Mouse (Mus musculus): Measurements from ENCODE around the gene Sdk2. TPM values are rescaled to one million over a fixed set of nuclear protein-coding genes. Genes with fewer than 3 reads are reported as not detected.

The Sdk2 gene
- total and polyA plus RNA-seq, 3 experiments = 0.22 TPM; not detected in 2

- TF ChIP-seq CTCF (IDR thresholded peaks at IDR 0.05; ENCODE audit: low read depth, low read length) (no peak), GATA1 (IDR thresholded peaks at IDR 0.05; ENCODE audit: borderline replicate concordance, low read length) (no peak), POLR2AphosphoS5 (IDR thresholded peaks at IDR 0.05; ENCODE audit: insufficient replicate concordance, low read depth, low read length) (no peak), TAL1 (conservative IDR thresholded peaks at IDR 0.05; ENCODE audit: low read depth, low read length) (no peak), GATA2 (IDR thresholded peaks at IDR 0.05; ENCODE audit: borderline replicate concordance, low read depth, low read length) (no peak)
- peaks cover 93% of the 10 kb centered on the region for H3K9me3 ChIP-seq (replicated peaks)
Measured at GRCm38 (mm10) chr11:113972517-113972872, 94.4 kb downstream of the Sdk2 start.

DNA sequence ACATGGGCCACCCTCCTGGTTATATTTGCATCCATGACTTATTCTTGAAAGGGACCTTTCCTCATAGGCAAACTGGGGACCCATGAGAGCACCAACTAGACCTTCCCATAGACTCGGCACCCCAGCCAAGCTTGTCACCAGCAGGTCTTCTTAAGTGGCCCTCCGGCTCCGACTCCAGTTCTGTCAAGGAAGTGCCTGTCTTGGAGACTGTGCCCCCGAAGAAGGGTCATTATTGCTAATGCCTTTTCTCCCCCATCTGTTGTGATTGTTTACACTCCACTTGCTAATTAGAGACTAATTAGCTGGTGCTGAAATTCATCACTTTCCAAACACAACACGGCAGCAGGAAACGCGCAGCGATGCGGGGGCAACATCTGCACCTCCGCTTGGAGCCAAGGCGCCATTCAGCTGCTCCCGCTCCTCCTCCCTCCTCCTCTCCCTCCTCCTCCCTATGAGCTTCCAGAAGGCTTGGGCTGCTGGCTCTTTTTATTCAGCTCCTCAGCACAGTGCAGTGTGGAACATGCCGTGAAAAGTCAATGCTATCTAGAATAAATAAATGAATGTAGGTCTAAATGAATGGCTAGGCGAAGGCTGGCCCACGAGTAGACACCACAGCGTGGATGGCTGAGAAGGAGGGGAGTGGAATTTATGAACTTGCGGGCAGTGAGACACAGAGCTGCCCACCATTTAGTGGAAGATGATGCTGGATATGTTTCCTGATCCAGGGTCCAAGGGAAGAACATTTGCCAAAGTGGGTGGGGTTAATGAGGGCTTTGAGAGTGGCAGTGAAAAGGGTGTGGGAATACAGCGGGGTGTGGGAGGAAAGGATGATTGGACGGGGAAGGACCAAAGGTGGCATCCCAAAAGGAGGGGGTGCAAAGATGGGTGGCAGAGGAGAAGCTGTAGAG lies 95.0 kb downstream of the Sdk2 start:
- ATAC-seq (ENCODE audit: extremely low read depth, insufficient number of reproducible peaks, low FRiP score, poor library complexity, severe bottlenecking) (no peak), DNase-seq (ENCODE audit: low spot score) (no peak)
- Histone ChIP-seq H3K4me3 (ENCODE audit: low read depth, low read length) (no peak overlapping the region), H3K9me3 (replicated peaks) (peaks cover 92% of the 10 kb centered on the region), H3K36me3 (replicated peaks) (no peaks in the 10 kb centered on the region), H3K4me1 (ENCODE audit: insufficient read depth, low read depth, low read length) (no peaks in the 10 kb centered on the region), H3K27me3 (ENCODE audit: insufficient read depth, low read length) (no peaks in the 10 kb centered on the region)
- TF ChIP-seq TAL1 (conservative IDR thresholded peaks at IDR 0.05; ENCODE audit: low read depth, low read length) (no peak), GATA1 (IDR thresholded peaks at IDR 0.05; ENCODE audit: borderline replicate concordance, low read length) (no peak), CTCF (IDR thresholded peaks at IDR 0.05; ENCODE audit: low read depth, low read length) (no peak), GATA2 (IDR thresholded peaks at IDR 0.05; ENCODE audit: borderline replicate concordance, low read depth, low read length) (no peak), POLR2AphosphoS5 (IDR thresholded peaks at IDR 0.05; ENCODE audit: insufficient replicate concordance, low read depth, low read length) (no peak)

More at GRCm38 (mm10) chr11:113972517-113972872, 94.4 kb downstream of the Sdk2 start:
- Histone ChIP-seq H3K4me1 (ENCODE audit: insufficient read depth, low read depth, low read length) (no peaks in the 10 kb centered on the region), H3K4me3 (ENCODE audit: low read depth, low read length) (no peak overlapping the region), H3K27me3 (ENCODE audit: insufficient read depth, low read length) (no peaks in the 10 kb centered on the region), H3K36me3 (replicated peaks) (no peaks in the 10 kb centered on the region)
- DNase-seq (ENCODE audit: low spot score) (no peak), ATAC-seq (ENCODE audit: extremely low read depth, insufficient number of reproducible peaks, low FRiP score, poor library complexity, severe bottlenecking) (no peak)

GRCm38 (mm10) chr11:113970026-113970425 lies 96.8 kb downstream of the Sdk2 start:
- no peaks in the 10 kb centered on the region for H3K36me3 ChIP-seq (replicated peaks)
- peaks cover 95% of the 10 kb centered on the region for H3K9me3 ChIP-seq (replicated peaks)
- no peak for DNase-seq (ENCODE audit: low spot score)
- no peaks in the 10 kb centered on the region for H3K27me3 ChIP-seq (ENCODE audit: insufficient read depth, low read length)
- H3K4me3 ChIP-seq (ENCODE audit: low read depth, low read length) = no peak overlapping the region
- TF ChIP-seq CTCF (IDR thresholded peaks at IDR 0.05; ENCODE audit: low read depth, low read length) (no peak), POLR2AphosphoS5 (IDR thresholded peaks at IDR 0.05; ENCODE audit: insufficient replicate concordance, low read depth, low read length) (no peak), GATA2 (IDR thresholded peaks at IDR 0.05; ENCODE audit: borderline replicate concordance, low read depth, low read length) (no peak), TAL1 (conservative IDR thresholded peaks at IDR 0.05; ENCODE audit: low read depth, low read length) (no peak), GATA1 (IDR thresholded peaks at IDR 0.05; ENCODE audit: borderline replicate concordance, low read length) (no peak)
- no peak for ATAC-seq (ENCODE audit: extremely low read depth, insufficient number of reproducible peaks, low FRiP score, poor library complexity, severe bottlenecking)
- H3K4me1 ChIP-seq (ENCODE audit: insufficient read depth, low read depth, low read length) = no peaks in the 10 kb centered on the region

- TF ChIP-seq CTCF (IDR thresholded peaks at IDR 0.05; ENCODE audit: low read depth, low read length) (no peak), GATA2 (IDR thresholded peaks at IDR 0.05; ENCODE audit: borderline replicate concordance, low read depth, low read length) (no peak), GATA1 (IDR thresholded peaks at IDR 0.05; ENCODE audit: borderline replicate concordance, low read length) (no peak), POLR2AphosphoS5 (IDR thresholded peaks at IDR 0.05; ENCODE audit: insufficient replicate concordance, low read depth, low read length) (no peak), TAL1 (conservative IDR thresholded peaks at IDR 0.05; ENCODE audit: low read depth, low read length) (no peak)
- H3K27me3 ChIP-seq (ENCODE audit: insufficient read depth, low read length) = no peaks in the 10 kb centered on the region
- DNase-seq (ENCODE audit: low spot score) (no peak), ATAC-seq (ENCODE audit: extremely low read depth, insufficient number of reproducible peaks, low FRiP score, poor library complexity, severe bottlenecking) (no peak)
- H3K4me1 ChIP-seq (ENCODE audit: insufficient read depth, low read depth, low read length) = no peaks in the 10 kb centered on the region
- no peaks in the 10 kb centered on the region for H3K36me3 ChIP-seq (replicated peaks)
- no peak overlapping the region for H3K4me3 ChIP-seq (ENCODE audit: low read depth, low read length)
- peaks cover 92% of the 10 kb centered on the region for H3K9me3 ChIP-seq (replicated peaks)
Measured at GRCm38 (mm10) chr11:113965214-113965613, 101.6 kb downstream of the Sdk2 start.

- Histone ChIP-seq H3K4me3 (ENCODE audit: low read depth, low read length) (no peak overlapping the region), H3K4me1 (ENCODE audit: insufficient read depth, low read depth, low read length) (no peaks in the 10 kb centered on the region), H3K9me3 (replicated peaks) (peaks cover 91% of the 10 kb centered on the region), H3K36me3 (replicated peaks) (no peaks in the 10 kb centered on the region), H3K27me3 (ENCODE audit: insufficient read depth, low read length) (no peaks in the 10 kb centered on the region)
- ATAC-seq (ENCODE audit: extremely low read depth, insufficient number of reproducible peaks, low FRiP score, poor library complexity, severe bottlenecking) (no peak), DNase-seq (ENCODE audit: low spot score) (no peak)
- TF ChIP-seq GATA1 (IDR thresholded peaks at IDR 0.05; ENCODE audit: borderline replicate concordance, low read length) (no peak), POLR2AphosphoS5 (IDR thresholded peaks at IDR 0.05; ENCODE audit: insufficient replicate concordance, low read depth, low read length) (no peak), GATA2 (IDR thresholded peaks at IDR 0.05; ENCODE audit: borderline replicate concordance, low read depth, low read length) (no peak), CTCF (IDR thresholded peaks at IDR 0.05; ENCODE audit: low read depth, low read length) (no peak), TAL1 (conservative IDR thresholded peaks at IDR 0.05; ENCODE audit: low read depth, low read length) (no peak)
Measured at GRCm38 (mm10) chr11:113962751-113963150, 104.1 kb downstream of the Sdk2 start.

GRCm38 (mm10) chr11:113951616-113951988 lies 115.2 kb downstream of the Sdk2 start:
- H3K4me1 ChIP-seq (ENCODE audit: insufficient read depth, low read depth, low read length) = no peaks in the 10 kb centered on the region
- peaks cover 73% of the 10 kb centered on the region for H3K9me3 ChIP-seq (replicated peaks)
- H3K27me3 ChIP-seq (ENCODE audit: insufficient read depth, low read length) = no peaks in the 10 kb centered on the region
- TF ChIP-seq GATA2 (IDR thresholded peaks at IDR 0.05; ENCODE audit: borderline replicate concordance, low read depth, low read length) = no peak
- no peak for ATAC-seq (ENCODE audit: extremely low read depth, insufficient number of reproducible peaks, low FRiP score, poor library complexity, severe bottlenecking)
- DNase-seq (ENCODE audit: low spot score) = no peak
- no peaks in the 10 kb centered on the region for H3K36me3 ChIP-seq (replicated peaks)
- no peak overlapping the region; the same call in 1 of the 2 replicates for H3K4me3 ChIP-seq (ENCODE audit: low read depth, low read length)

Data from G1E (cell line).